ENCODE assay signal across 8 mouse cellular contexts in genomic region chrX:11621045-11621763, GRCm38 (mm10).
DNase-seq lines count a peak whose midpoint lies in the region; ATAC-seq and TF ChIP-seq lines count a peak whose summit lies in the region.

No protein-coding gene starts in this region.

- H3K4me3 ChIP-seq in left cerebral cortex, adult 2 months = no peak overlapping the region
- H3K4me3 ChIP-seq in embryonic fibroblast, embryonic 13.5 days (ENCODE audit: insufficient read depth, low read length) = no peak overlapping the region
- no peak overlapping the region for H3K4me3 ChIP-seq in olfactory bulb, adult 2 months (ENCODE audit: insufficient read depth, low read depth, low read length)

- H3K27ac ChIP-seq in left cerebral cortex, adult 2 months = no peak overlapping the region
- H3K27ac ChIP-seq in embryonic fibroblast, embryonic 13.5 days (ENCODE audit: insufficient read depth, low read length) = 0 out of 2 replicates have a peak overlapping the region, but pooled peaks have one; percentile 7
- H3K27ac ChIP-seq in olfactory bulb, adult 2 months (ENCODE audit: insufficient read depth, low read depth, low read length) = peak overlapping the region; percentile 69; the same call in 1 of the 2 replicates

- no peak for TF ChIP-seq CTCF in left cerebral cortex, adult 2 months (IDR thresholded peaks at IDR 0.05)
- no peak for TF ChIP-seq CTCF in embryonic fibroblast, embryonic 13.5 days (IDR thresholded peaks at IDR 0.05; ENCODE audit: borderline replicate concordance, insufficient read depth, low read length)
- TF ChIP-seq CTCF in olfactory bulb, adult 2 months (IDR thresholded peaks at IDR 0.05; ENCODE audit: insufficient read depth, low read depth, low read length) = no peak

- TF ChIP-seq POLR2A in embryonic fibroblast, embryonic 13.5 days (IDR thresholded peaks at IDR 0.05; ENCODE audit: low read depth, low read length) = no peak
- no peak for TF ChIP-seq POLR2A in olfactory bulb, adult 2 months (IDR thresholded peaks at IDR 0.05; ENCODE audit: insufficient read depth, low read depth, low read length)

- ATAC-seq in megakaryocyte-erythroid progenitor cell, adult 5-6 weeks (replicated peaks; ENCODE audit: low FRiP score, low TSS enrichment, poor library complexity, severe bottlenecking) = no peak

- peaks cover 5% of the 10 kb centered on the region; the same call in 1 of the 2 replicates for H3K4me1 ChIP-seq in embryonic fibroblast, embryonic 13.5 days (ENCODE audit: control insufficient read depth, insufficient read depth, low read length)
- H3K4me1 ChIP-seq in olfactory bulb, adult 2 months (ENCODE audit: control insufficient read depth, insufficient read depth, low read length) = peaks cover 12% of the 10 kb centered on the region

- intact Hi-C loops in left cerebral cortex, adult 2 months (cut with DNase I) = no loop called here
- intact Hi-C loops in left cerebral cortex, postnatal 4 days (cut with DNase I) = no loop called here
- intact Hi-C loops in heart, postnatal 25 days (cut with DNase I) = no loop called here

- 32% methylated on average over 19 of the region's 19 CpGs for WGBS in olfactory bulb, adult 2 months

- DNase-seq in left cerebral cortex, adult 2 months (ENCODE audit: extremely low spot score in 1 of 2, low spot score in 2 of 2) = peak; percentile 25 to 38
- no peak for DNase-seq in left cerebral cortex, postnatal 4 days
- peak; percentile 29 for DNase-seq in heart, postnatal 25 days (ENCODE audit: low spot score)
- peak; percentile 25 to 55 for DNase-seq in left cerebral cortex, adult 9 months (ENCODE audit: low spot score in 2 of 2)
- DNase-seq in thymus, postnatal 36 days = no peak

Comparison
In these comparisons a context has a peak if more than half of its experiments do, and no peak if none do; other contexts are left out.
1. DNase-seq: peak in left cerebral cortex, adult 2 months (2 of 2), heart, postnatal 25 days (single experiment) and left cerebral cortex, adult 9 months (2 of 2); none in left cerebral cortex, postnatal 4 days (single experiment) and thymus, postnatal 36 days (0 of 2).